Mouse (Mus musculus): ENCODE measurements at regions not wholly inside any gene's neighbourhood (a gene's known extent, or its start where the extent isn't known, plus 50 kb on each side); places are given as distances from the start of the nearest gene placed in this dataset.

GRCm38 (mm10) chr9:47909051-47909450, 252.8 kb upstream of the Nxpe4 start:
- no peak for DNase-seq
- Histone ChIP-seq H3K4me3 (no peak overlapping the region), H3K27ac (no peak overlapping the region), H3K79me2 (replicated peaks; ENCODE audit: control insufficient read depth, insufficient read depth, low read length) (no peaks in the 10 kb centered on the region), H3K27me3 (ENCODE audit: control insufficient read depth, insufficient read depth, low read length) (no peaks in the 10 kb centered on the region), H3K9ac (ENCODE audit: low read depth, low read length) (no peak overlapping the region), H3K36me3 (ENCODE audit: control insufficient read depth, insufficient read depth, low read length) (no peaks in the 10 kb centered on the region), H3K4me1 (ENCODE audit: control insufficient read depth, insufficient read depth, low read length) (no peaks in the 10 kb centered on the region)
- TF ChIP-seq CTCF (IDR thresholded peaks at IDR 0.05) (no peak), POLR2A (IDR thresholded peaks at IDR 0.05; ENCODE audit: insufficient read depth, low read depth, low read length) (no peak), EP300 (IDR thresholded peaks at IDR 0.05; ENCODE audit: insufficient read depth, low read depth, low read length) (no peak)
- WGBS, result 50% methylated on average over 5 of the region's 5 CpGs
- intact Hi-C loops (cut with DNase I), result no loop called here

GRCm38 (mm10) chr9:47910501-47910906, 251.3 kb upstream of the Nxpe4 start:
- intact Hi-C loops (cut with DNase I), result no loop called here
- DNase-seq, result no peak
- H3K36me3 ChIP-seq (ENCODE audit: control insufficient read depth, insufficient read depth, low read length), result no peaks in the 10 kb centered on the region
- H3K4me3 ChIP-seq, result no peak overlapping the region
- no peaks in the 10 kb centered on the region for H3K4me1 ChIP-seq (ENCODE audit: control insufficient read depth, insufficient read depth, low read length)
- WGBS, result 49% methylated on average over 6 of the region's 6 CpGs
- H3K27me3 ChIP-seq (ENCODE audit: control insufficient read depth, insufficient read depth, low read length), result no peaks in the 10 kb centered on the region
- no peak overlapping the region for H3K9ac ChIP-seq (ENCODE audit: low read depth, low read length)
- TF ChIP-seq EP300 (IDR thresholded peaks at IDR 0.05; ENCODE audit: insufficient read depth, low read depth, low read length) (no peak), POLR2A (IDR thresholded peaks at IDR 0.05; ENCODE audit: insufficient read depth, low read depth, low read length) (no peak), CTCF (IDR thresholded peaks at IDR 0.05) (no peak)
- H3K79me2 ChIP-seq (replicated peaks; ENCODE audit: control insufficient read depth, insufficient read depth, low read length), result no peaks in the 10 kb centered on the region
- H3K27ac ChIP-seq, result no peak overlapping the region

- Histone ChIP-seq H3K27me3 (ENCODE audit: control insufficient read depth, insufficient read depth, low read length) (no peaks in the 10 kb centered on the region), H3K9ac (ENCODE audit: low read depth, low read length) (no peak overlapping the region), H3K27ac (no peak overlapping the region), H3K36me3 (ENCODE audit: control insufficient read depth, insufficient read depth, low read length) (no peaks in the 10 kb centered on the region), H3K4me3 (no peak overlapping the region), H3K4me1 (ENCODE audit: control insufficient read depth, insufficient read depth, low read length) (no peaks in the 10 kb centered on the region), H3K79me2 (replicated peaks; ENCODE audit: control insufficient read depth, insufficient read depth, low read length) (no peaks in the 10 kb centered on the region)
- intact Hi-C loops (cut with DNase I), result no loop called here
- no peak for TF ChIP-seq POLR2A (IDR thresholded peaks at IDR 0.05; ENCODE audit: insufficient read depth, low read depth, low read length)
- no peak for TF ChIP-seq CTCF (IDR thresholded peaks at IDR 0.05)
- TF ChIP-seq EP300 (IDR thresholded peaks at IDR 0.05; ENCODE audit: insufficient read depth, low read depth, low read length), result no peak
- no peak for DNase-seq
- 80% methylated on average over 5 of the region's 5 CpGs for WGBS
Observed at GRCm38 (mm10) chr9:47912823-47913222, 249.0 kb upstream of the Nxpe4 start.

GRCm38 (mm10) chr9:47935299-47935698, 226.5 kb upstream of the Nxpe4 start:
- H3K27ac ChIP-seq, result no peak overlapping the region
- no peak for DNase-seq
- 62% methylated on average over 2 of the region's 2 CpGs for WGBS
- H3K4me1 ChIP-seq (ENCODE audit: control insufficient read depth, insufficient read depth, low read length), result no peaks in the 10 kb centered on the region
- H3K4me3 ChIP-seq, result no peak overlapping the region
- H3K79me2 ChIP-seq (replicated peaks; ENCODE audit: control insufficient read depth, insufficient read depth, low read length), result no peaks in the 10 kb centered on the region
- H3K36me3 ChIP-seq (ENCODE audit: control insufficient read depth, insufficient read depth, low read length), result no peaks in the 10 kb centered on the region
- no peaks in the 10 kb centered on the region for H3K27me3 ChIP-seq (ENCODE audit: control insufficient read depth, insufficient read depth, low read length)
- intact Hi-C loops (cut with DNase I), result no loop called here
- TF ChIP-seq CTCF (IDR thresholded peaks at IDR 0.05), result peak; percentile 50
- no peak for TF ChIP-seq EP300 (IDR thresholded peaks at IDR 0.05; ENCODE audit: insufficient read depth, low read depth, low read length)
- no peak for TF ChIP-seq POLR2A (IDR thresholded peaks at IDR 0.05; ENCODE audit: insufficient read depth, low read depth, low read length)
- no peak overlapping the region for H3K9ac ChIP-seq (ENCODE audit: low read depth, low read length)

GRCm38 (mm10) chr9:47935957-47936457, 225.8 kb upstream of the Nxpe4 start:
- no peak overlapping the region for H3K4me3 ChIP-seq
- no peaks in the 10 kb centered on the region for H3K4me1 ChIP-seq (ENCODE audit: control insufficient read depth, insufficient read depth, low read length)
- no peaks in the 10 kb centered on the region for H3K36me3 ChIP-seq (ENCODE audit: control insufficient read depth, insufficient read depth, low read length)
- no peak overlapping the region for H3K27ac ChIP-seq
- WGBS, result 68% methylated on average over 7 of the region's 7 CpGs
- intact Hi-C loops (cut with DNase I), result no loop called here
- TF ChIP-seq EP300 (IDR thresholded peaks at IDR 0.05; ENCODE audit: insufficient read depth, low read depth, low read length), result no peak
- TF ChIP-seq POLR2A (IDR thresholded peaks at IDR 0.05; ENCODE audit: insufficient read depth, low read depth, low read length), result no peak
- no peak for TF ChIP-seq CTCF (IDR thresholded peaks at IDR 0.05)
- no peak for DNase-seq
- no peak overlapping the region for H3K9ac ChIP-seq (ENCODE audit: low read depth, low read length)
- no peaks in the 10 kb centered on the region for H3K79me2 ChIP-seq (replicated peaks; ENCODE audit: control insufficient read depth, insufficient read depth, low read length)
- no peaks in the 10 kb centered on the region for H3K27me3 ChIP-seq (ENCODE audit: control insufficient read depth, insufficient read depth, low read length)

GRCm38 (mm10) chr9:47938941-47939710, 222.7 kb upstream of the Nxpe4 start:
- H3K9ac ChIP-seq (ENCODE audit: low read depth, low read length), result no peak overlapping the region
- 62% methylated on average over 14 of the region's 14 CpGs for WGBS
- TF ChIP-seq POLR2A (IDR thresholded peaks at IDR 0.05; ENCODE audit: insufficient read depth, low read depth, low read length) (no peak), CTCF (IDR thresholded peaks at IDR 0.05) (no peak), EP300 (IDR thresholded peaks at IDR 0.05; ENCODE audit: insufficient read depth, low read depth, low read length) (no peak)
- no peak overlapping the region for H3K27ac ChIP-seq
- H3K27me3 ChIP-seq (ENCODE audit: control insufficient read depth, insufficient read depth, low read length), result no peaks in the 10 kb centered on the region
- no peaks in the 10 kb centered on the region for H3K4me1 ChIP-seq (ENCODE audit: control insufficient read depth, insufficient read depth, low read length)
- H3K79me2 ChIP-seq (replicated peaks; ENCODE audit: control insufficient read depth, insufficient read depth, low read length), result no peaks in the 10 kb centered on the region
- H3K36me3 ChIP-seq (ENCODE audit: control insufficient read depth, insufficient read depth, low read length), result no peaks in the 10 kb centered on the region
- intact Hi-C loops (cut with DNase I), result no loop called here
- no peak for DNase-seq
- no peak overlapping the region for H3K4me3 ChIP-seq
